Mouse (Mus musculus) neural tube, embryonic 12.5 days (tissue): ENCODE measurements around the gene Klhl35. TPM values are rescaled to one million over a fixed set of nuclear protein-coding genes. Genes with fewer than 3 reads are reported as not detected.

Experiments
- ATAC-seq: fragments of 200-750 bp; cut with Nextera tagmentation; 2 replicates; pipeline ENCODE4 v1.8.0; 2017; ENCODE audit warnings: low read depth, mild to moderate bottlenecking, moderate TSS enrichment, moderate library complexity; ENCODE audit not compliant: low FRiP score
- H3K27ac ChIP-seq: fragments of 300-500 bp; sonication (generic); 2 replicates; pipeline ENCODE4 v1.5.1; 2016
- H3K27me3 ChIP-seq: fragments of 300-500 bp; sonication (generic); replicated peaks from 2 replicates; pipeline ENCODE4 v1.6.1; 2016; ENCODE audit warnings: mild to moderate bottlenecking
- H3K36me3 ChIP-seq: fragments of 300-500 bp; sonication (generic); 2 replicates; pipeline ENCODE4 v1.6.1; 2016; ENCODE audit warnings: mild to moderate bottlenecking
- H3K4me1 ChIP-seq: fragments of 300-500 bp; sonication (generic); 2 replicates; pipeline ENCODE4 v1.6.1; 2016
- H3K4me2 ChIP-seq: fragments of 300-500 bp; sonication (generic); replicated peaks from 2 replicates; pipeline ENCODE4 v1.6.1; 2016; ENCODE audit warnings: mild to moderate bottlenecking
- H3K4me3 ChIP-seq: fragments of 300-500 bp; sonication (generic); 2 replicates; pipeline ENCODE4 v1.5.1; 2016
- H3K9ac ChIP-seq: fragments of 300-500 bp; sonication (generic); 2 replicates; pipeline ENCODE4 v1.6.1; 2016; ENCODE audit warnings: mild to moderate bottlenecking
- H3K9me3 ChIP-seq: fragments of 300-500 bp; sonication (generic); 2 replicates; pipeline ENCODE4 v1.6.1; 2016; ENCODE audit warnings: mild to moderate bottlenecking
- WGBS: fragments of 180-500 bp; shearing (Covaris S2); methylation state at CpG from one replicate; pipeline ENCODE4 v1.1.7; 2016; 5-methylcytosine and 5-hydroxymethylcytosine counted together
- polyA plus RNA-seq: library from polyadenylated mRNA; unstranded; fragments of >200 nt; fragmentation: Nextera tagmentation; extraction: Ambion mirVana; gene quantifications from 2 replicates; pipeline ENCODE4 v1.2.1, GENCODE M21; 2016

The Klhl35 gene
- polyA plus RNA-seq, result 41.1 and 46.9 TPM in 2 replicates

GRCm38 (mm10) chr7:99465811-99466210, at the start of gene Klhl35:
Klhl35 (plus strand) TSS chr7:99466004.
- H3K4me2 ChIP-seq, result peak within 1 kb of the TSS; percentile 86
- H3K27me3 ChIP-seq, result no peaks in the 10 kb centered on the region
- peak within 1 kb of the TSS; percentile 29 for H3K4me3 ChIP-seq
- peaks cover 6% of the 10 kb centered on the region for H3K36me3 ChIP-seq
- WGBS, result 20% methylated on average over 8 of the region's 8 CpGs
- H3K4me1 ChIP-seq, result peaks cover 41% of the 10 kb centered on the region
- no peaks in the 10 kb centered on the region for H3K9me3 ChIP-seq
- 0 out of 2 replicates have a peak within 1 kb of the TSS, but pooled peaks have one; percentile 3 for H3K27ac ChIP-seq
- 0 out of 2 replicates have a peak, but pooled peaks have one; percentile 23 for ATAC-seq
- peak within 1 kb of the TSS; percentile 60 for H3K9ac ChIP-seq

GRCm38 (mm10) chr7:99419311-99419710, 46.5 kb upstream of the Klhl35 start:
- Histone ChIP-seq H3K9me3 (no peaks in the 10 kb centered on the region), H3K27me3 (no peaks in the 10 kb centered on the region), H3K36me3 (peaks cover 14% of the 10 kb centered on the region; the same call in 1 of the 2 replicates), H3K4me3 (no peak overlapping the region), H3K4me1 (peaks cover 6% of the 10 kb centered on the region), H3K27ac (no peak overlapping the region), H3K4me2 (no peak overlapping the region), H3K9ac (no peak overlapping the region)
- no peak for ATAC-seq
- WGBS, result 83% methylated on average over 3 of the region's 3 CpGs

DNA sequence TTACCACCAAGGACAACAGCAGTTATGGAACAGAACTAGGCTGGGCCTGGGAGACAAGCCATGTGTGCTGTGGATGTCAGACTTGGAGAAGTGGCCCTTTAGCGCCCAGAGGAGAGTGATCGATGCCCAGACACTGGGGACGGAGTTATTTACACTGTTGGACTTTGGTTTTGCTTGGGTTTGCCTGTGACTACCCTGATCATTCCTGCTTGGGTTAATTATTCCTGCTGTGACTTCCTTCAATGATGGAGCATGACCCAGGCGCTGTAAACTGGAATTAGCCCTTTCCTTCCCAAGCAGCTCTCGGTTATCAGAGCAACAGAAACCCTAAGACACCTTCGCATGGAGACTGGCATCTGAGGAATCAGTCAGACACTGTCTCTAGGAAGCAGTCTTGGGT, 44.8 kb upstream of the Klhl35 start:
- Histone ChIP-seq H3K4me1 (peaks cover 15% of the 10 kb centered on the region), H3K36me3 (peaks cover 8% of the 10 kb centered on the region; the same call in 1 of the 2 replicates), H3K27me3 (no peaks in the 10 kb centered on the region), H3K9me3 (no peaks in the 10 kb centered on the region), H3K4me3 (no peak overlapping the region), H3K27ac (no peak overlapping the region), H3K4me2 (no peak overlapping the region), H3K9ac (no peak overlapping the region)
- 67% methylated on average over 6 of the region's 6 CpGs for WGBS
- no peak for ATAC-seq

GRCm38 (mm10) chr7:99424538-99425155, 41.2 kb upstream of the Klhl35 start:
- Histone ChIP-seq H3K4me2 (no peak overlapping the region), H3K4me3 (no peak overlapping the region), H3K27me3 (no peaks in the 10 kb centered on the region), H3K27ac (no peak overlapping the region), H3K36me3 (peaks cover 10% of the 10 kb centered on the region; the same call in 1 of the 2 replicates), H3K9ac (no peak overlapping the region), H3K4me1 (peaks cover 18% of the 10 kb centered on the region), H3K9me3 (no peaks in the 10 kb centered on the region)
- 32% methylated on average over 8 of the region's 8 CpGs for WGBS
- no peak for ATAC-seq

GRCm38 (mm10) chr7:99425706-99426105, 40.1 kb upstream of the Klhl35 start:
- 80% methylated on average over 4 of the region's 4 CpGs for WGBS
- Histone ChIP-seq H3K27ac (no peak overlapping the region), H3K9me3 (no peaks in the 10 kb centered on the region)

GRCm38 (mm10) chr7:99427031-99427430, 38.8 kb upstream of the Klhl35 start:
- H3K4me2 ChIP-seq, result no peak overlapping the region
- H3K27ac ChIP-seq, result no peak overlapping the region
- WGBS, result 58% methylated on average over 10 of the region's 10 CpGs
- no peaks in the 10 kb centered on the region for H3K9me3 ChIP-seq
- H3K36me3 ChIP-seq, result peaks cover 13% of the 10 kb centered on the region
- H3K9ac ChIP-seq, result no peak overlapping the region
- no peaks in the 10 kb centered on the region for H3K27me3 ChIP-seq
- no peak overlapping the region for H3K4me3 ChIP-seq
- no peak for ATAC-seq
- H3K4me1 ChIP-seq, result peaks cover 25% of the 10 kb centered on the region

More at GRCm38 (mm10) chr7:99425706-99426105, 40.1 kb upstream of the Klhl35 start:
- H3K9ac ChIP-seq, result no peak overlapping the region
- H3K4me1 ChIP-seq, result peaks cover 22% of the 10 kb centered on the region
- H3K4me3 ChIP-seq, result no peak overlapping the region
- H3K4me2 ChIP-seq, result no peak overlapping the region
- no peaks in the 10 kb centered on the region for H3K27me3 ChIP-seq
- H3K36me3 ChIP-seq, result peaks cover 10% of the 10 kb centered on the region; the same call in 1 of the 2 replicates
- no peak for ATAC-seq

DNA sequence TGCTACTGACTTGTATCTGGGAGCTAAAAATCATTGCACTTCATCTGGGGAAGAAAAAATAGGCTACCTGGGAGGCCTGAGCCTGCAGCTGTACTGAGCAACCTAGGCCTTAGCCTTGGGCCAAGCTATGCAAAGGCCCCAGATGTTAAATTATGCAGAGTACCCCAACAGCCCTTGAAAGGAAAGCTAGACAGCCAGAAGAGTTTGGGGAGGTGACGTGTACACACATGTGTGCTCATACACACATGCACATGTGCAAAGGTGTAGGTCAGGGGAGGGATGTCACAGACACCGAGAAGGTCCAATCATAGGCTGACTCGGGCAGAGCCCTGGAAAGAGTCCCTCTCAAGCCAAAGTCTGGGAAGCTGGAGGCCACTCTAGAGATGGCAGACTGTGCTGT, 37.8 kb upstream of the Klhl35 start:
- ATAC-seq, result no peak
- Histone ChIP-seq H3K9me3 (no peaks in the 10 kb centered on the region), H3K27me3 (no peaks in the 10 kb centered on the region), H3K4me3 (no peak overlapping the region), H3K36me3 (peaks cover 13% of the 10 kb centered on the region), H3K4me1 (peaks cover 34% of the 10 kb centered on the region), H3K27ac (no peak overlapping the region; the same call in 1 of the 2 replicates), H3K4me2 (no peak overlapping the region), H3K9ac (no peak overlapping the region)
- WGBS, result 90% methylated on average over 3 of the region's 3 CpGs

- Histone ChIP-seq H3K27me3 (no peaks in the 10 kb centered on the region), H3K4me2 (no peak overlapping the region), H3K9me3 (no peaks in the 10 kb centered on the region), H3K4me1 (peaks cover 33% of the 10 kb centered on the region), H3K36me3 (peaks cover 13% of the 10 kb centered on the region), H3K27ac (no peak overlapping the region), H3K9ac (no peak overlapping the region), H3K4me3 (no peak overlapping the region)
- no peak for ATAC-seq
- WGBS, result 88% methylated on average over 5 of the region's 5 CpGs
Measured at GRCm38 (mm10) chr7:99428836-99429235, 37.0 kb upstream of the Klhl35 start.

DNA sequence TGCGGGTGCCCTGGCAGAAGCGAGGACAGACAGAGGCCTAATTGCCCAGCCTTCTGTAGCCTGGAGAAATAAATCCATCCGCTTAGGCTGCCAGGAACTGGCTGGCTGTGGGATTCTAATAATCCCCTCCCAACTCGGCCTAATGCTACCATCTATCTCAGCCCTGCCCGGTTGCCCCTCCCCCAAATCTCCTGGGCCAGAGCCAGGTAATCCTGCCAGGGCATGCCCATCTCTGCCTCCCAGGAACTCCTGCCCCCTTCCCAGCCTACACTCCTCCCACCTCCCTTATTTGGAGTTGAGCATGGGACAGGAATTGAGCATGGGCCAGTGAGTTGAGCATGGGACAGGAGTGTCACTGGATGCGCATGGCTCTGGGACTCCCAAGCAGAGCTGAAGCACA, 36.0 kb upstream of the Klhl35 start:
- Histone ChIP-seq H3K4me2 (no peak overlapping the region), H3K9ac (no peak overlapping the region), H3K27me3 (no peaks in the 10 kb centered on the region), H3K4me1 (peaks cover 32% of the 10 kb centered on the region), H3K36me3 (peaks cover 13% of the 10 kb centered on the region), H3K4me3 (no peak overlapping the region), H3K9me3 (no peaks in the 10 kb centered on the region), H3K27ac (no peak overlapping the region)
- WGBS, result 40% methylated on average over 6 of the region's 6 CpGs
- no peak for ATAC-seq

DNA sequence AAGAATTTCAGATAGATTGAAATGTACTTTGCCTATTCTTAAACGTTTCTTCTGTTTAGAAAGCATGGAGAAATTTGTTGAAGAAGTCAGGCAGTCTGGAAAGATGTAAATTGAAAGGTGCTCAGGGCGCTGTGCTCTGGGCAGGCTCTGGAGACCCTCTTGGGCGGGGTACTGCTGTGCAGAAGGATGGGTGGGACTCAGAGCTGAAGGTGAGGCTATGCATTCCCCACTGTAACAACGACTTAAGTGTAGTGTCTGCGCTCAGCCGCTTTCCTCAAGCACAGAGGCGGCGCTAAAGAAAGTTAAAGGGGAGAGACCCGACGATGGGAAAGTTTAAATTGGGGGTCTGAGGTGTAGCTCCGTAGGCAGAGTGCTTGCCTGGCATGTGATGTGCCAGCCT, 35.6 kb upstream of the Klhl35 start:
- ATAC-seq, result no peak
- peaks cover 28% of the 10 kb centered on the region for H3K4me1 ChIP-seq

GRCm38 (mm10) chr7:99432248-99432647, 33.6 kb upstream of the Klhl35 start:
- H3K4me1 ChIP-seq, result peaks cover 36% of the 10 kb centered on the region
- ATAC-seq, result peak; percentile 46
- 51% methylated on average over 14 of the region's 14 CpGs for WGBS

More for the DNA sequence above, 35.6 kb upstream of the Klhl35 start:
- no peak overlapping the region for H3K4me2 ChIP-seq
- H3K27ac ChIP-seq, result no peak overlapping the region
- H3K9ac ChIP-seq, result no peak overlapping the region
- no peaks in the 10 kb centered on the region for H3K9me3 ChIP-seq
- no peak overlapping the region for H3K4me3 ChIP-seq
- WGBS, result 72% methylated on average over 11 of the region's 11 CpGs
- no peaks in the 10 kb centered on the region for H3K27me3 ChIP-seq
- H3K36me3 ChIP-seq, result peaks cover 13% of the 10 kb centered on the region

GRCm38 (mm10) chr7:99432863-99433262, 32.9 kb upstream of the Klhl35 start:
- Histone ChIP-seq H3K27me3 (no peaks in the 10 kb centered on the region), H3K27ac (no peak overlapping the region), H3K4me2 (no peak overlapping the region), H3K9ac (no peak overlapping the region), H3K9me3 (no peaks in the 10 kb centered on the region), H3K4me3 (no peak overlapping the region), H3K4me1 (peaks cover 36% of the 10 kb centered on the region), H3K36me3 (peaks cover 4% of the 10 kb centered on the region)
- 88% methylated on average over 6 of the region's 6 CpGs for WGBS
- no peak for ATAC-seq

More at GRCm38 (mm10) chr7:99432248-99432647, 33.6 kb upstream of the Klhl35 start:
- no peaks in the 10 kb centered on the region for H3K27me3 ChIP-seq
- no peak overlapping the region for H3K27ac ChIP-seq
- no peak overlapping the region for H3K4me2 ChIP-seq
- H3K36me3 ChIP-seq, result peaks cover 5% of the 10 kb centered on the region
- H3K9me3 ChIP-seq, result no peaks in the 10 kb centered on the region
- no peak overlapping the region for H3K4me3 ChIP-seq
- 0 out of 2 replicates have a peak overlapping the region, but pooled peaks have one; percentile 1 for H3K9ac ChIP-seq
